Mouse (Mus musculus) right cerebral cortex, postnatal 36 days (tissue): ENCODE results near the gene Zfp651.

Source experiments
- DNase-seq, 2 experiments: peaks; one replicate each; pipeline ENCODE4 v3.0.0; 2022; ENCODE audit warnings: low spot score in 2 of 2, mixed read lengths in 1 of 2

Zfp651 gene

GRCm38 (mm10) chr9:121759091-121760081, at the start of gene Zfp651:
TSS of gene Zfp651 (plus strand) at chr9:121759330.
- no peak for DNase-seq

- peak; percentile 98 to 99 for DNase-seq
Measured at GRCm38 (mm10) chr9:121709898-121710583, 49.1 kb upstream of the Zfp651 start, which contains the start of gene Ss18l2. TSS of gene Ss18l2 (plus strand) at chr9:121710329.

- DNase-seq, result no peak
Measured at GRCm38 (mm10) chr9:121710584-121710975, 48.5 kb upstream of the Zfp651 start.

- DNase-seq, result no peak
Measured at GRCm38 (mm10) chr9:121717048-121717447, 42.1 kb upstream of the Zfp651 start.

- no peak for DNase-seq
Measured at GRCm38 (mm10) chr9:121718070-121718705, 40.9 kb upstream of the Zfp651 start.

- DNase-seq, result peak; percentile 96 to 98
Measured at GRCm38 (mm10) chr9:121718792-121719318, 40.3 kb upstream of the Zfp651 start, which contains the start of gene Nktr. TSS of gene Nktr (plus strand) at chr9:121719169.

GRCm38 (mm10) chr9:121719347-121720331, 39.5 kb upstream of the Zfp651 start:
- no peak for DNase-seq

GRCm38 (mm10) chr9:121740490-121740889, 18.6 kb upstream of the Zfp651 start:
- DNase-seq, result no peak

GRCm38 (mm10) chr9:121741168-121741567, 18.0 kb upstream of the Zfp651 start:
- no peak for DNase-seq

GRCm38 (mm10) chr9:121744051-121744450, 15.1 kb upstream of the Zfp651 start:
- DNase-seq, result no peak

- peak in 1 of 2 experiments; percentile 83 for DNase-seq
Measured at GRCm38 (mm10) chr9:121752774-121753173, 6.4 kb upstream of the Zfp651 start.

GRCm38 (mm10) chr9:121754624-121755023, 4.5 kb upstream of the Zfp651 start:
- no peak for DNase-seq

GRCm38 (mm10) chr9:121756785-121757184, 2.3 kb upstream of the Zfp651 start:
- peak in 1 of 2 experiments; percentile 0 for DNase-seq

GRCm38 (mm10) chr9:121757432-121757831, 1.7 kb upstream of the Zfp651 start:
- peak in 1 of 2 experiments; percentile 19 for DNase-seq

GRCm38 (mm10) chr9:121757835-121758814, 1.0 kb upstream of the Zfp651 start:
- no peak for DNase-seq

- peak in 1 of 2 experiments; percentile 36 for DNase-seq
Measured at GRCm38 (mm10) chr9:121760271-121761090, 1.4 kb downstream of the Zfp651 start.

GRCm38 (mm10) chr9:121761091-121761665, 2.0 kb downstream of the Zfp651 start:
- no peak for DNase-seq

GRCm38 (mm10) chr9:121761787-121762186, 2.7 kb downstream of the Zfp651 start:
- DNase-seq, result no peak
